ENCODE assay signal across 27 mouse cellular contexts in the genomic region with DNA sequence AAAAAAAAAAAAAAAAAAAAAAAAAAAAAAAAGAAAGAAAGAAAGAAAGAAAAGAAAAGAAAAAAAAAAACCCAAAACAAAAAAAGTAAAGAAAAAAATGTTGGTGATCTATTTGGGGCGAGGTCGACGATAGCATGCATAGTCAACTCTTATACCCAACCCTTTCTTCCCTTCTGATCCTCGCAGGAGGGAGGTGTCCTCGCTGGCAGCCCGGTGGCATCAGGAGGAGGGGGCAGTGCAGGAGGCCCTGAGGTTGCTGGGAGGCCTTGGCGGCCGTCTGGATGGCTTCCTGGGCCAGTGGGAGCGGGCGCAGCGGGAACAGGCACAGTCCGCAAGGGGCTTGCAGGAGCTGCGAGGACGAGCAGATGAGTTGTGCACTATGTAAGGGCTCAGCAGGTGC. TPM values are rescaled to one million over a fixed set of nuclear protein-coding genes. Genes with fewer than 3 reads are reported as not detected.
DNase-seq lines count a peak whose midpoint lies in the region; ATAC-seq and TF ChIP-seq lines count a peak whose summit lies in the region.
"Had no signal": no experiment of that assay in that cellular context is flagged by ENCODE, and none has a peak within 500 bp of the region (broad histone marks: within the 10 kb centered on the region; RNA-seq: fewer than 3 reads in every experiment).

No protein-coding gene starts in this region.

- WGBS in embryonic facial prominence, embryonic 13.5 days, result 56% methylated on average over 14 of the region's 14 CpGs
- WGBS in embryonic facial prominence, embryonic 10.5 days, result 56% methylated on average over 14 of the region's 14 CpGs
- 49% methylated on average over 14 of the region's 14 CpGs for WGBS in hindbrain, postnatal 0 days
- 56% methylated on average over 14 of the region's 14 CpGs for WGBS in hindbrain, embryonic 14.5 days
- 58% methylated on average over 14 of the region's 14 CpGs for WGBS in midbrain, embryonic 12.5 days
- WGBS in midbrain, embryonic 13.5 days, result 56% methylated on average over 14 of the region's 14 CpGs

- no peaks in the 10 kb centered on the region for H3K9me3 ChIP-seq in embryonic facial prominence, embryonic 13.5 days
- no peaks in the 10 kb centered on the region for H3K9me3 ChIP-seq in embryonic facial prominence, embryonic 10.5 days
- H3K9me3 ChIP-seq in hindbrain, postnatal 0 days (ENCODE audit: low read length), result no peaks in the 10 kb centered on the region
- no peaks in the 10 kb centered on the region for H3K9me3 ChIP-seq in hindbrain, embryonic 14.5 days (ENCODE audit: control insufficient read depth, low read length)
- H3K9me3 ChIP-seq in midbrain, embryonic 12.5 days, result no peaks in the 10 kb centered on the region
- H3K9me3 ChIP-seq in midbrain, embryonic 13.5 days, result no peaks in the 10 kb centered on the region
- H3K9me3 ChIP-seq: embryonic facial prominence, embryonic 15.5 days; limb, embryonic 13.5 days; liver, embryonic 12.5 days; megakaryocyte, embryonic 14.5 days had no signal

- peaks cover 20% of the 10 kb centered on the region for H3K4me1 ChIP-seq in embryonic facial prominence, embryonic 13.5 days
- peaks cover 34% of the 10 kb centered on the region for H3K4me1 ChIP-seq in embryonic facial prominence, embryonic 10.5 days
- 0 out of 2 replicates have a peak, but pooled peaks cover 6% of the 10 kb centered on the region for H3K4me1 ChIP-seq in hindbrain, postnatal 0 days (ENCODE audit: insufficient read depth, low read length)
- peaks cover 8% of the 10 kb centered on the region; the same call in 1 of the 2 replicates for H3K4me1 ChIP-seq in hindbrain, embryonic 14.5 days (replicated peaks; ENCODE audit: control insufficient read depth, insufficient read depth, low read length)
- peaks cover 13% of the 10 kb centered on the region; the same call in 1 of the 2 replicates for H3K4me1 ChIP-seq in midbrain, embryonic 12.5 days
- H3K4me1 ChIP-seq in midbrain, embryonic 13.5 days (replicated peaks), result peaks cover 18% of the 10 kb centered on the region

- no peak for ATAC-seq in embryonic facial prominence, embryonic 13.5 days (ENCODE audit: insufficient number of reproducible peaks, insufficient read depth, low FRiP score, low TSS enrichment, low read depth)
- no peak for ATAC-seq in hindbrain, postnatal 0 days
- ATAC-seq in hindbrain, embryonic 14.5 days (ENCODE audit: low FRiP score), result no peak
- no peak for ATAC-seq in midbrain, embryonic 12.5 days (ENCODE audit: low FRiP score, low read depth)
- ATAC-seq in midbrain, embryonic 13.5 days, result no peak

- H3K36me3 ChIP-seq in embryonic facial prominence, embryonic 13.5 days, result no peaks in the 10 kb centered on the region
- H3K36me3 ChIP-seq in embryonic facial prominence, embryonic 10.5 days (replicated peaks), result no peaks in the 10 kb centered on the region
- H3K36me3 ChIP-seq in hindbrain, postnatal 0 days (ENCODE audit: insufficient read depth, low read length), result no peaks in the 10 kb centered on the region; the same call in 1 of the 2 replicates
- H3K36me3 ChIP-seq in hindbrain, embryonic 14.5 days (replicated peaks; ENCODE audit: control insufficient read depth, insufficient read depth), result peaks cover 3% of the 10 kb centered on the region; the same call in 1 of the 2 replicates
- H3K36me3 ChIP-seq in midbrain, embryonic 12.5 days, result 0 out of 2 replicates have a peak, but pooled peaks cover 2% of the 10 kb centered on the region
- peaks cover 2% of the 10 kb centered on the region; the same call in 1 of the 2 replicates for H3K36me3 ChIP-seq in midbrain, embryonic 13.5 days
- H3K36me3 ChIP-seq: embryonic facial prominence, embryonic 15.5 days; liver, embryonic 12.5 days had no signal

- H3K27ac ChIP-seq in embryonic facial prominence, embryonic 13.5 days, result 0 out of 2 replicates have a peak overlapping the region, but pooled peaks have one; percentile 33
- H3K27ac ChIP-seq in embryonic facial prominence, embryonic 10.5 days (replicated peaks), result no peak overlapping the region
- H3K27ac ChIP-seq in hindbrain, postnatal 0 days, result 0 out of 2 replicates have a peak overlapping the region, but pooled peaks have one; percentile 2
- H3K27ac ChIP-seq in hindbrain, embryonic 14.5 days, result no peak overlapping the region
- H3K27ac ChIP-seq in midbrain, embryonic 12.5 days (replicated peaks), result no peak overlapping the region
- H3K27ac ChIP-seq in midbrain, embryonic 13.5 days, result no peak overlapping the region
- H3K27ac ChIP-seq: limb, embryonic 13.5 days; liver, embryonic 12.5 days had no signal

- no peak for DNase-seq in embryonic facial prominence, embryonic 10.5 days (ENCODE audit: low spot score)
- DNase-seq in hindbrain, postnatal 0 days (ENCODE audit: low spot score), result no peak
- DNase-seq in hindbrain, embryonic 14.5 days (ENCODE audit: low spot score), result no peak
- DNase-seq in urinary bladder, postnatal 4 days (ENCODE audit: low spot score in 2 of 2), result no peak
- DNase-seq: adrenal gland, adult 8-10 months; cerebellum, adult 8-10 months; kidney, adult 9 months; kidney, postnatal 14 days; lung, adult 18-20 months; lung, postnatal 4 days; right cerebral cortex, postnatal 25 days; thymus, postnatal 4 days had no signal

- no peak overlapping the region for H3K4me2 ChIP-seq in embryonic facial prominence, embryonic 13.5 days
- no peak overlapping the region for H3K4me2 ChIP-seq in hindbrain, postnatal 0 days (ENCODE audit: low read depth, low read length)
- H3K4me2 ChIP-seq in hindbrain, embryonic 14.5 days (replicated peaks), result no peak overlapping the region
- H3K4me2 ChIP-seq in midbrain, embryonic 12.5 days (replicated peaks), result no peak overlapping the region
- H3K4me2 ChIP-seq in midbrain, embryonic 13.5 days (replicated peaks), result no peak overlapping the region

- no peak for TF ChIP-seq CTCF in hindbrain, postnatal 0 days (IDR thresholded peaks at IDR 0.05; ENCODE audit: low read depth)

- H3K4me3 ChIP-seq in embryonic facial prominence, embryonic 13.5 days, result no peak overlapping the region
- no peak overlapping the region for H3K4me3 ChIP-seq in embryonic facial prominence, embryonic 10.5 days
- no peak overlapping the region for H3K4me3 ChIP-seq in hindbrain, postnatal 0 days (ENCODE audit: low read length)
- H3K4me3 ChIP-seq in hindbrain, embryonic 14.5 days (replicated peaks; ENCODE audit: low read length), result no peak overlapping the region
- H3K4me3 ChIP-seq in midbrain, embryonic 12.5 days, result no peak overlapping the region
- H3K4me3 ChIP-seq in midbrain, embryonic 13.5 days (replicated peaks), result no peak overlapping the region

- H3K27me3 ChIP-seq in embryonic facial prominence, embryonic 13.5 days, result peaks cover 32% of the 10 kb centered on the region
- peaks cover 43% of the 10 kb centered on the region for H3K27me3 ChIP-seq in embryonic facial prominence, embryonic 10.5 days (replicated peaks; ENCODE audit: low read depth, poor library complexity, severe bottlenecking)
- H3K27me3 ChIP-seq in hindbrain, postnatal 0 days (ENCODE audit: insufficient read depth, low read length), result peaks cover 6% of the 10 kb centered on the region
- H3K27me3 ChIP-seq in hindbrain, embryonic 14.5 days (ENCODE audit: control insufficient read depth, insufficient read depth, low read length), result peaks cover 29% of the 10 kb centered on the region
- H3K27me3 ChIP-seq in midbrain, embryonic 12.5 days, result peaks cover 38% of the 10 kb centered on the region
- H3K27me3 ChIP-seq in midbrain, embryonic 13.5 days, result peaks cover 33% of the 10 kb centered on the region

- H3K9ac ChIP-seq in embryonic facial prominence, embryonic 13.5 days, result peak overlapping the region; percentile 6; the same call in 1 of the 2 replicates
- no peak overlapping the region for H3K9ac ChIP-seq in hindbrain, postnatal 0 days (replicated peaks; ENCODE audit: low read length)
- H3K9ac ChIP-seq in hindbrain, embryonic 14.5 days, result no peak overlapping the region
- 0 out of 2 replicates have a peak overlapping the region, but pooled peaks have one; percentile 20 for H3K9ac ChIP-seq in midbrain, embryonic 12.5 days (replicated peaks)
- no peak overlapping the region for H3K9ac ChIP-seq in midbrain, embryonic 13.5 days (replicated peaks)
- H3K9ac ChIP-seq: embryonic facial prominence, embryonic 15.5 days; limb, embryonic 13.5 days; liver, embryonic 12.5 days had no signal

RNA-seq across cellular contexts. Expression of gene Tsks, which starts 10.6 kb away (rescaled TPM):
- 0.25 and 0.26 TPM in 2 replicates for polyA plus RNA-seq in embryonic facial prominence, embryonic 13.5 days (2015; fragmentation: Nextera tagmentation; extraction: Ambion mirVana)
- 0.14 and 0.30 TPM in 2 replicates for polyA plus RNA-seq in embryonic facial prominence, embryonic 10.5 days (2016; fragmentation: Nextera tagmentation; extraction: Ambion mirVana)
- total RNA-seq in hindbrain, postnatal 0 days (2014; rRNA removed), result not detected in 2 replicates
- polyA plus RNA-seq in hindbrain, postnatal 0 days (2015; fragmentation: Nextera tagmentation; extraction: Ambion mirVana), result 0.25 and 0.40 TPM in 2 replicates
- 0.14 and 0.33 TPM in 2 replicates for polyA plus RNA-seq in hindbrain, embryonic 14.5 days (2014; fragmentation: Nextera tagmentation; extraction: Ambion mirVana)
- 0.20 TPM in 1 of 2 replicates, not detected in the other for polyA plus RNA-seq in midbrain, embryonic 12.5 days (2016; fragmentation: Nextera tagmentation; extraction: Ambion mirVana)
- 0.17 TPM in 1 of 2 replicates, not detected in the other for polyA plus RNA-seq in midbrain, embryonic 13.5 days (2015; fragmentation: Nextera tagmentation; extraction: Ambion mirVana)
- total RNA-seq: adrenal gland, adult 8-10 months; common myeloid progenitor, adult 5-6 weeks; gastrocnemius, adult 8-10 months; gastrocnemius, postnatal 4 days; heart, postnatal 14 days; neutrophil, adult 5-6 weeks had no signal
- polyA plus RNA-seq: forebrain, embryonic 14.5 days; heart, embryonic 14.5 days; liver, embryonic 12.5 days; neural tube, embryonic 11.5 days had no signal

RNA-seq across cellular contexts. Expression of gene Cpt1c, which starts 21.1 kb away (rescaled TPM):
- polyA plus RNA-seq in embryonic facial prominence, embryonic 13.5 days (2015; fragmentation: Nextera tagmentation; extraction: Ambion mirVana), result 32.0 and 39.1 TPM in 2 replicates
- 18.5 and 18.8 TPM in 2 replicates for polyA plus RNA-seq in embryonic facial prominence, embryonic 10.5 days (2016; fragmentation: Nextera tagmentation; extraction: Ambion mirVana)
- 99.4 and 105 TPM in 2 replicates for total RNA-seq in hindbrain, postnatal 0 days (2014; rRNA removed)
- polyA plus RNA-seq in hindbrain, postnatal 0 days (2015; fragmentation: Nextera tagmentation; extraction: Ambion mirVana), result 48.7 and 50.7 TPM in 2 replicates
- polyA plus RNA-seq in hindbrain, embryonic 14.5 days (2014; fragmentation: Nextera tagmentation; extraction: Ambion mirVana), result 53.3 and 53.8 TPM in 2 replicates
- polyA plus RNA-seq in midbrain, embryonic 12.5 days (2016; fragmentation: Nextera tagmentation; extraction: Ambion mirVana), result 40.6 and 43.7 TPM in 2 replicates
- polyA plus RNA-seq in midbrain, embryonic 13.5 days (2015; fragmentation: Nextera tagmentation; extraction: Ambion mirVana), result 47.0 and 56.0 TPM in 2 replicates
- total RNA-seq: neutrophil, adult 5-6 weeks had no signal

RNA-seq across cellular contexts. Expression of gene Ap2a1, which starts 24.3 kb away (rescaled TPM):
- polyA plus RNA-seq in embryonic facial prominence, embryonic 13.5 days (2015; fragmentation: Nextera tagmentation; extraction: Ambion mirVana), result 72.3 and 77.5 TPM in 2 replicates
- polyA plus RNA-seq in embryonic facial prominence, embryonic 10.5 days (2016; fragmentation: Nextera tagmentation; extraction: Ambion mirVana), result 75.1 and 77.1 TPM in 2 replicates
- total RNA-seq in hindbrain, postnatal 0 days (2014; rRNA removed), result 251 and 255 TPM in 2 replicates
- 113 and 115 TPM in 2 replicates for polyA plus RNA-seq in hindbrain, postnatal 0 days (2015; fragmentation: Nextera tagmentation; extraction: Ambion mirVana)
- polyA plus RNA-seq in hindbrain, embryonic 14.5 days (2014; fragmentation: Nextera tagmentation; extraction: Ambion mirVana), result 123 and 135 TPM in 2 replicates
- 91.0 and 92.9 TPM in 2 replicates for polyA plus RNA-seq in midbrain, embryonic 12.5 days (2016; fragmentation: Nextera tagmentation; extraction: Ambion mirVana)
- 98.1 and 98.6 TPM in 2 replicates for polyA plus RNA-seq in midbrain, embryonic 13.5 days (2015; fragmentation: Nextera tagmentation; extraction: Ambion mirVana)

RNA-seq across cellular contexts. Expression of gene Prmt1, which starts 32.8 kb away (rescaled TPM):
- 534 and 684 TPM in 2 replicates for polyA plus RNA-seq in embryonic facial prominence, embryonic 13.5 days (2015; fragmentation: Nextera tagmentation; extraction: Ambion mirVana)
- 968 and 991 TPM in 2 replicates for polyA plus RNA-seq in embryonic facial prominence, embryonic 10.5 days (2016; fragmentation: Nextera tagmentation; extraction: Ambion mirVana)
- 215 and 251 TPM in 2 replicates for total RNA-seq in hindbrain, postnatal 0 days (2014; rRNA removed)
- polyA plus RNA-seq in hindbrain, postnatal 0 days (2015; fragmentation: Nextera tagmentation; extraction: Ambion mirVana), result 470 and 531 TPM in 2 replicates
- polyA plus RNA-seq in hindbrain, embryonic 14.5 days (2014; fragmentation: Nextera tagmentation; extraction: Ambion mirVana), result 194 and 210 TPM in 2 replicates
- 643 and 658 TPM in 2 replicates for polyA plus RNA-seq in midbrain, embryonic 12.5 days (2016; fragmentation: Nextera tagmentation; extraction: Ambion mirVana)
- 784 and 789 TPM in 2 replicates for polyA plus RNA-seq in midbrain, embryonic 13.5 days (2015; fragmentation: Nextera tagmentation; extraction: Ambion mirVana)

RNA-seq across cellular contexts. Expression of gene Irf3, which starts 43.9 kb away (rescaled TPM):
- 92.0 and 99.7 TPM in 2 replicates for polyA plus RNA-seq in embryonic facial prominence, embryonic 13.5 days (2015; fragmentation: Nextera tagmentation; extraction: Ambion mirVana)
- polyA plus RNA-seq in embryonic facial prominence, embryonic 10.5 days (2016; fragmentation: Nextera tagmentation; extraction: Ambion mirVana), result 70.3 and 77.5 TPM in 2 replicates
- total RNA-seq in hindbrain, postnatal 0 days (2014; rRNA removed), result 42.2 and 48.6 TPM in 2 replicates
- 31.5 and 33.7 TPM in 2 replicates for polyA plus RNA-seq in hindbrain, postnatal 0 days (2015; fragmentation: Nextera tagmentation; extraction: Ambion mirVana)
- 52.1 and 56.9 TPM in 2 replicates for polyA plus RNA-seq in hindbrain, embryonic 14.5 days (2014; fragmentation: Nextera tagmentation; extraction: Ambion mirVana)
- 66.7 and 70.6 TPM in 2 replicates for polyA plus RNA-seq in midbrain, embryonic 12.5 days (2016; fragmentation: Nextera tagmentation; extraction: Ambion mirVana)
- 63.0 and 70.7 TPM in 2 replicates for polyA plus RNA-seq in midbrain, embryonic 13.5 days (2015; fragmentation: Nextera tagmentation; extraction: Ambion mirVana)

Comparison
In these comparisons a context has a peak if more than half of its experiments do, and no peak if none do; other contexts are left out.
1. H3K27ac ChIP-seq: peak in embryonic facial prominence, embryonic 13.5 days (single experiment) and hindbrain, postnatal 0 days (single experiment); none in embryonic facial prominence, embryonic 10.5 days (single experiment), hindbrain, embryonic 14.5 days (single experiment), midbrain, embryonic 12.5 days (single experiment) and midbrain, embryonic 13.5 days (single experiment).
2. H3K9ac ChIP-seq: peak in embryonic facial prominence, embryonic 13.5 days (single experiment) and midbrain, embryonic 12.5 days (single experiment); none in hindbrain, postnatal 0 days (single experiment), hindbrain, embryonic 14.5 days (single experiment) and midbrain, embryonic 13.5 days (single experiment).